Mouse (Mus musculus) monocyte, adult 5-6 weeks (primary cell): Measurements from ENCODE around the gene Tdp1. TPM values are rescaled to one million over a fixed set of nuclear protein-coding genes. Genes with fewer than 3 reads are reported as not detected.

Experiments
- ATAC-seq: fragments of 153-309, 156-312 bp; replicated peaks from 2 replicates; pipeline ENCODE4 v1.8.0; 2017; ENCODE audit warnings: mild to moderate bottlenecking; ENCODE audit not compliant: low TSS enrichment, insufficient number of reproducible peaks, severe bottlenecking, poor library complexity, low FRiP score
- total RNA-seq: library from RNA; stranded (forward); fragments of 200-1000, 200-491, 200-594 nt; gene quantifications from 3 replicates; pipeline ENCODE4 v1.2.3, GENCODE M21; 2017

Gene Tdp1
- total RNA-seq, 1 experiment from 2014 or later = 3.5 TPM

DNA sequence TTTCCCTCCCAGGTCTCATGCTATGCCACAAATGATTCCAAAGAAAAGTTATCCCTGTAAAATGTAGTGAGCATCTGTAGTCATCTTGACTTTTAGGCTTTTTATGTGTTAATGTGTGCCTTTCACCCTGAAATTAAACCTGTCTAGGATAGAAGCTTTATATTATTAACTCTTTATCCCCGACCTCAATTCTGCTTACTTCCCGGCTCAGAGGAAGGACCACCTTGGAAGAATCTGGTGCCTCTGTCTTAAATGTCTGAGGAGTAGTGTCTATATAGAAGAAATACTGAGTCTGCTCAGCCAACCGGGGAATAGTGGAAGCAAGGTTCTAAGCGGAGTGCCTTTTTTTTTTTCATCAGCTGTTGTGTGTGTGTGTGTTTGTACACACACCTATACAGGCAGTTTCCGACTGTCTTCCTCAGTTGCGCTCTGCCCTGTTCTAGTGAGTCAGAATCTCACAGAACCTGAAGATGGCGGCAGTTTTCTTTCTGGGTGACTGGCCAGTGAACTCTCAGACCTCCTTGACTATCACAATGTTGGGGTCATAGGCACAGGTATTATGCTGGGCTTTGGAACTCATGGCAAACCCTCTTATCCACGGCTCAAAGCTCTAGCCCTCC, 1.1 kb downstream of the Tdp1 start:
- no peak for ATAC-seq

DNA sequence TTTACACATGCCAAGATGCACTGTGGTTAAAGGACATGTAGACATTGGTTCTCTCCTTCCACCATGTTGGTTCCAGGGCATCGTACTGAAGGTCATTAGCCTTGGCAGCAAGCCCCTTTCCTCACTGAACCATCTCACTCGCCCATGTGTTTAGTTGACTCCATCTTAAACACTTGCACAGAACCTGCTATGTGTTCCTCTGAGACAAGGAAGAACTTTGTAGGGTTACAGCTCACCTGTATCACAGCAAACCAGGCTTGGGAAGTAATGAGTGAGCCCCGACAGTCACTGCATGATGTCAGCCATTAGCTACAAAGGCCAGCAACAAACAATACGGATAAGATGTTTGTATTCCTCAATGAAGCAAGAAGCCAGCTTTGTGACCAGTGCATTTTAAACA, 13.5 kb downstream of the Tdp1 start:
- no peak for ATAC-seq

DNA sequence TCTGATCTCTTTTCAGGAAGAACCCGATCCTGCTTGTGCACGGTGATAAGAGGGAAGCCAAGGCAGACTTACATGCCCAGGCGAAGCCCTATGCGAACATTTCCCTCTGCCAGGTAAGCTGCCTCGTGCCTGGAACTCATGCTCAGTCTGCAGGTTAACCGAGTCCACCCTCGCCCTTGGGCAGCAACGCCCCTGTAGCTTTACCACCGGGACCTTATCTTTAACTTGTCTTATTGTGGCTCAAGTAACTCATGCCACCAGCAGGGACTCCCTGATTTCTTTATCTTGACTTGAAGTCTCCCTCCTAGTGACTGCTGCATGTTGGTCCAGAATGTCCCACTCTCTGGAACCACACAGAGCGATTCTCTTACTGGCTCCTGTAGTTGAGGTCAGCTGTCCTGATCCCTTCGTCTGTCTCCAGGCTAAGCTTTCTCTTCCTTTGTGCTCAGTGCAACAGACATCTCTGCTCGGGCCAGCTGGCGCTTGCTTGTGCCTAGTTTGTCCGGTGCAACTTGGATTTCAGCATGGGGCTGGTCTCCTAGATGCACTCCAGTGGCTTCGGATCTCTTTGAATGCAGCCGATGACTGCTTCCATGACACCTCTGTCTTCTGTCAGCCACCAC, 14.0 kb downstream of the Tdp1 start:
- no peak for ATAC-seq

DNA sequence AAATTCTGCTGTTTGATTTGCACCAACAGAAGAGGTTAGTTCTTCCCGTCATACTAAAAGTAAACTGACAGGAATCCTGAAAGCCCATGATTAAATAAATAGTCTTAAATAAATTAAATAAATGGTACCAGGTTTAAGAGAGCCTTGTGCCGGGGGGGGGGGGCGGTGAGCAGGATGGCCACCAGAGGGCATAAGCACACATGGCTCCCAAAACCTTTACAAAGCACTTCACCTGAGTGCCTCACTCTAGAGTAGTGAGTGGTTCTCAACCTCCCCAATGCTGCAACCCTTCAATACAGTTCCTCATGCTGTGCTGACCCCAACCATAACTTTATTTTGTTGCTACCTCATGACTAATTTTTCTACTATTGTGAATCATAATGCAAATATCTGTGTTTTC, 15.7 kb downstream of the Tdp1 start:
- no peak for ATAC-seq

DNA sequence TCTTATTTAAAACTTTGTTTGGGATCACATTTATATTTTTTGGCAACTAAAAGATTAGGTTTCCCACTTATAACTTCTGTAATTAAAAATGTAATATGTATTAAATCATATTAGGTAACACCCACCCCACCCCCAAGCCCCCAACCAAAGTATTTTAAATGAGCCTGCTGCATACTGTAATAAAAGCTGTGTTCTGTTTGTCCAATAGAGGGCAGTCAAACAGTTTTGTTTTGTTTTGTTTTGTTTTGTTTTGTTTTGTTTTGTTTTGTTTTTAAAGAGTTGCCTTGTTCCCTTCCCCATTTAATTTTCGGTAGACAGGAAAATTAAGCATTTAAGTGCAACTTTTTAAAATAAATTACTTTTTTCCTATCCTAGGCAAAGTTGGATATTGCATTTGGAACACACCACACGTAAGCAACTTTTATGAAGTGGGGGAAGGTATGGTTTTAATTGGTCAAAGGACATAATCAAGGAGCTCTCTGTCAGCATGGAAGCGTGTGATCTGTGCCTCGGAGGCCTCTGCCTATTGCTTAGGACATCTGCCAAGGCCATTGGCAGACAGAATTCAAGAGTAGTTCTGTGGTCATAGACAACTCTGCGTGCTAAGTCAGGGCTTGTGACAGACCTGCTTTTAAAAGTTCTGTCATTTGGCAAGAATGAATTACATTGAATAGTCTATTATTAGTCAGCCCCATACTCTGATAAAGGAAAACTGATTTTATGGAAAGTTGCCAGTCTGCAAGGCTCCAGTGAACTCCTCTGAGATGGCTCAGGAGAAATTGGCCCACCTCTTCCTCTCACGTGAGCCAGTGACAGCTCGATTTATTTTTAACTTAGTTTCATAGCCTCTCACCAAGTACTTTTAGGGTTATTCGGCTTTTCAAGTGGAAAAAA, 17.9 kb downstream of the Tdp1 start:
- no peak for ATAC-seq

GRCm38 (mm10) chr12:99902867-99903370, 18.6 kb downstream of the Tdp1 start:
- ATAC-seq = peak; percentile 58; the same call in 1 of the 2 replicates

GRCm38 (mm10) chr12:99904537-99904936, 20.2 kb downstream of the Tdp1 start:
- ATAC-seq = no peak

GRCm38 (mm10) chr12:99911466-99911865, 27.1 kb downstream of the Tdp1 start:
- ATAC-seq = no peak

DNA sequence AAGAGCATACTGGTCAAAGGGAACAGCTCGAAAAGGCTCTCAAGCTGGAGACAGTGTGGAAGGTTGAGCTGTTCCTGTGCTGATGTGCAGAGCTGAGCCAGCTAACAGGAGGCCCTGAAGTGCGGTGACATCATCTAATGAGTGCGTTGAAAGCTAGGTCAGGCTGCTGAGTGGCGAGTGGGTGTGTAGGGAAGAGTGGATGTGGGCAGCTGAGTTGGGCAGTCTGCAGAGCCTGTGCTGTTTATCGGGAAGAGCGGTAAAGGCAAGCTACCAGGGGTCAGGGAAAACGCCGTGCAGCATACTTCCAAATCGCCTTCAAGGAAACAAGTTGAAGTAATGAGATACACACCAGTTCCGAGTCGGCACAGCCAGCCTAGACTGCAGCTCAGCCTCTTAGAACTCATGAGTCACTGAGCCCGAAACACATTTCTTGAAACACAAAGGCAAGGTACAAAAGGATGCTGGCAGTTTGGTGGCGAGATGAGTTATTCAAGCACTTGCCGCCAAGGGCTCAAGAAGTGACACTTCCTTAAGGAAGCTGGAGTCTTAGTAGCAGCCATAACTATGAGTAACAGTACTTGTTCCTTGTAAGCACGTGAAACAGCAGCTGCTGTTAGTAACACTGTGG, 33.6 kb downstream of the Tdp1 start:
- ATAC-seq = no peak

- no peak for ATAC-seq
Observed at GRCm38 (mm10) chr12:99919636-99920035, 35.3 kb downstream of the Tdp1 start.

GRCm38 (mm10) chr12:99921045-99921444, 36.7 kb downstream of the Tdp1 start:
- no peak for ATAC-seq

DNA sequence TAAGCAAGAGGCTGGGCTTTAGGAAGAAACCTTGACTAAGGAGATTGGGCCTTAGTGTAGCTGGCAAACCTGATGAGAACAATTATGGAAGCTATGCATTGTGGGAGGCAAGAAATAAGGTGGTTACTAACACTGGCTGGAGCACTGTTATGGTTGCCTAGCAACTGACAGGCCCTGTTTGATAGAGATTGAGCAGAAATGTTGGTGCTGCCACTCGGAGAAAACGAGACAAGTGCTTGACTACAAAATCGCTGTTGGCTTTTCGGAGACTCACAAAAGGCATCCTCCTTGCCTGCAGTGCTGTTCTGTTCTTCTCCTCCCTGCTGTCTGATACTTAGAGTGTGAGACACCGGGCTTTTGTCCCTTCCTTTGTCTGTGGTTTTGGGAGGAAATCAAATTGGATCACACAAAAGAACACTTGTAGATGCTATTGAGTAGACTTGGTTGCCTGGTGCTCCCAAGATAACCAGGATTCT, 38.9 kb downstream of the Tdp1 start:
- no peak for ATAC-seq

GRCm38 (mm10) chr12:99923703-99924102, 39.4 kb downstream of the Tdp1 start:
- ATAC-seq = no peak

- ATAC-seq = no peak
Observed at GRCm38 (mm10) chr12:99928311-99928710, 44.0 kb downstream of the Tdp1 start.

- ATAC-seq = no peak
Observed at GRCm38 (mm10) chr12:99929160-99929559, 44.8 kb downstream of the Tdp1 start.

- no peak for ATAC-seq
Observed at GRCm38 (mm10) chr12:99932245-99932644, 47.9 kb downstream of the Tdp1 start.

GRCm38 (mm10) chr12:99933630-99934029, 49.3 kb downstream of the Tdp1 start:
- no peak for ATAC-seq

DNA sequence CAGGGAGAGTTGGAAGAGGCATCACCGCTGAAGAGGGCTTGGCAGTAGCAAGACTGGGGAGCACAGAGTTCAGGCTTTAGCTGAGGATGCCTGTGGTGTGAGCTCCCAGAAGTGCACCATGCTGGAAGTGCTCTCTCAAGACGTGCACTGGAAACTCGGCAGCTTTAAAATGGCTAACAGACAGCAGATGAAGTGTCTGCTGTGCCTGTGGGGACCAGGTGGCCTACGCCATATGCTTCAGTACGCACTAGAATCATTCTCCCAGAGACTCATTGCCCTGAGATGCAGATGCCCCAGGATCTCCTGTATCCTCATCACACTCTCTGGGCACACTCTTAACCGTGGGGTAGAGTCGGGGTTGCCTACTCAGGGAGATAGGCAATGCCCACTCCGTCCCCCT, 51.1 kb downstream of the Tdp1 start:
- no peak for ATAC-seq

GRCm38 (mm10) chr12:99938476-99938875, 54.2 kb downstream of the Tdp1 start:
- ATAC-seq = no peak
